Mouse (Mus musculus): Measurements from ENCODE around the gene Patl2. TPM values are rescaled to one million over a fixed set of nuclear protein-coding genes. Genes with fewer than 3 reads are reported as not detected.

The Patl2 gene
- polyA plus RNA-seq, 2 experiments = 0.03 to 0.17 TPM

DNA sequence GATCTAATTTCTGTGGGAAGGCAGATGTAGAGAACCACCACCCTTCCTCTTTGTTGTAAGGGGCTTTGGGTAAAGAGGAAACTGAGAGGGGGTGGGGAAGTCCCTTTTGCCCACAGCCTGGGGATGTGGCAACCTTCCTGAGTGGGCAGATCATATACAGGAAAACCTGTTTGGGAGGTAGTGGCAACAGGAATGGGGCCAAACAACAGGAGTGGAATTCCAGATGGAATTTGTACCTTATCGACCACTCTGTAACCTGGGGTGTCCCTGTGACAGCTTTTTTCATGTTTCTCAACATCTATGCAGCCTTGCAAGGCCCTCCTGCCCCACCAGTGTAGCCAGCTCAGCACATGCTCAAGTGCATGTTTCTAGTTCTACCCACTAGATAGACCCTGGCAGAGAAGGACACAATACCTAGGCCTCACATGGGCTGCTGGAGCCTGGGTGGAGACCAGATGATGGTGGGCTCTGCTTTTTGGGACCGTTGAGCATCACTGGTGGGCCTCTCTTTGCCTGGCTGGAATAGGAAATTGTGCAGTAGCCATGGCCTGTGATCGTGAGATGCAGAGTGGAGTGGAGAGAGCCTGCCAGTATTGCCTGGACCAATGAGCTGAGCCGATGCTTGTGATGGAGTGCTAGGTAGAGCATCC lies 29.8 kb downstream of the Patl2 start:
- no peaks in the 10 kb centered on the region for H3K27me3 ChIP-seq (ENCODE audit: control insufficient read depth, insufficient read depth, low read length)
- ATAC-seq (ENCODE audit: low FRiP score, low read depth) (no peak), DNase-seq (ENCODE audit: low spot score) (no peak)
- no peaks in the 10 kb centered on the region for H3K4me1 ChIP-seq (ENCODE audit: control insufficient read depth, insufficient read depth, low read length)
- no peak overlapping the region for H3K27ac ChIP-seq (replicated peaks; ENCODE audit: low read depth, low read length)
- no peak overlapping the region for H3K4me3 ChIP-seq (replicated peaks; ENCODE audit: low read length)
- no peaks in the 10 kb centered on the region for H3K9me3 ChIP-seq (ENCODE audit: control insufficient read depth, low read length)
- 87% methylated on average over 4 of the region's 4 CpGs for WGBS
- no peak for TF ChIP-seq POLR2A (IDR thresholded peaks at IDR 0.05; ENCODE audit: borderline replicate concordance, extremely low read depth, insufficient read depth, insufficient read length)
- no peak overlapping the region for H3K4me2 ChIP-seq (replicated peaks; ENCODE audit: low read depth, low read length, severe bottlenecking)
- peaks cover 24% of the 10 kb centered on the region for H3K36me3 ChIP-seq (ENCODE audit: control insufficient read depth, insufficient read depth, low read length)
- no peak overlapping the region for H3K9ac ChIP-seq (ENCODE audit: low read depth, low read length, severe bottlenecking)

DNA sequence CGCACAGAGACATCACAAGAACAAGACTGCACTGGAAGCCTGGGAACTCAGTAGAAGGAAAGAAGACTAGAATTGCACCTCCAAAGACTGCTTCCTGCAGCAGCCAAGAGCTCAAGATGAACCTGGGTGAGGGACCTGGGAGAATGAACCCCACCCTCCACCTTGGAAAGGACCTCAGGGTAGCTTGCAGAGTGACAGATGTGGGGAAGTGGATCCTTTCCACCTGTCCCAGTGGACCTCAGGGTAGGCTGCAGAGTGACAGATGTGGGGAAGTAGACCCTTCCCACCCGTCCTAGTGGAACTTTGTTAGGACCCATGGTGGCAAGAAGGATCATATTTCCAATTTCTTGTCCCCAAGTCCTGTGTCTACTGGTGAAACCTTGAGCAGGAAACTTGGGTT lies 30.7 kb downstream of the Patl2 start:
- H3K27ac ChIP-seq (replicated peaks; ENCODE audit: low read depth, low read length) = no peak overlapping the region
- DNase-seq (ENCODE audit: low spot score) (no peak), ATAC-seq (ENCODE audit: low FRiP score, low read depth) (no peak)
- H3K27me3 ChIP-seq (ENCODE audit: control insufficient read depth, insufficient read depth, low read length) = no peaks in the 10 kb centered on the region
- H3K4me2 ChIP-seq (replicated peaks; ENCODE audit: low read depth, low read length, severe bottlenecking) = no peak overlapping the region
- no peaks in the 10 kb centered on the region for H3K4me1 ChIP-seq (ENCODE audit: control insufficient read depth, insufficient read depth, low read length)
- no peaks in the 10 kb centered on the region for H3K9me3 ChIP-seq (ENCODE audit: control insufficient read depth, low read length)
- WGBS = 82% methylated on average over 2 of the region's 2 CpGs
- no peak for TF ChIP-seq POLR2A (IDR thresholded peaks at IDR 0.05; ENCODE audit: borderline replicate concordance, extremely low read depth, insufficient read depth, insufficient read length)
- peaks cover 24% of the 10 kb centered on the region for H3K36me3 ChIP-seq (ENCODE audit: control insufficient read depth, insufficient read depth, low read length)
- H3K4me3 ChIP-seq (replicated peaks; ENCODE audit: low read length) = no peak overlapping the region
- H3K9ac ChIP-seq (ENCODE audit: low read depth, low read length, severe bottlenecking) = no peak overlapping the region

GRCm38 (mm10) chr2:122154479-122154878 lies 31.5 kb downstream of the Patl2 start:
- Histone ChIP-seq H3K36me3 (ENCODE audit: control insufficient read depth, insufficient read depth, low read length) (peaks cover 24% of the 10 kb centered on the region), H3K4me3 (replicated peaks; ENCODE audit: low read length) (no peak overlapping the region), H3K27me3 (ENCODE audit: control insufficient read depth, insufficient read depth, low read length) (no peaks in the 10 kb centered on the region), H3K27ac (replicated peaks; ENCODE audit: low read depth, low read length) (no peak overlapping the region), H3K4me2 (replicated peaks; ENCODE audit: low read depth, low read length, severe bottlenecking) (no peak overlapping the region), H3K4me1 (ENCODE audit: control insufficient read depth, insufficient read depth, low read length) (no peaks in the 10 kb centered on the region), H3K9me3 (ENCODE audit: control insufficient read depth, low read length) (no peaks in the 10 kb centered on the region), H3K9ac (ENCODE audit: low read depth, low read length, severe bottlenecking) (no peak overlapping the region)
- DNase-seq (ENCODE audit: low spot score) (no peak), ATAC-seq (ENCODE audit: low FRiP score, low read depth) (no peak)
- 96% methylated on average over 2 of the region's 2 CpGs for WGBS
- no peak for TF ChIP-seq POLR2A (IDR thresholded peaks at IDR 0.05; ENCODE audit: borderline replicate concordance, extremely low read depth, insufficient read depth, insufficient read length)

DNA sequence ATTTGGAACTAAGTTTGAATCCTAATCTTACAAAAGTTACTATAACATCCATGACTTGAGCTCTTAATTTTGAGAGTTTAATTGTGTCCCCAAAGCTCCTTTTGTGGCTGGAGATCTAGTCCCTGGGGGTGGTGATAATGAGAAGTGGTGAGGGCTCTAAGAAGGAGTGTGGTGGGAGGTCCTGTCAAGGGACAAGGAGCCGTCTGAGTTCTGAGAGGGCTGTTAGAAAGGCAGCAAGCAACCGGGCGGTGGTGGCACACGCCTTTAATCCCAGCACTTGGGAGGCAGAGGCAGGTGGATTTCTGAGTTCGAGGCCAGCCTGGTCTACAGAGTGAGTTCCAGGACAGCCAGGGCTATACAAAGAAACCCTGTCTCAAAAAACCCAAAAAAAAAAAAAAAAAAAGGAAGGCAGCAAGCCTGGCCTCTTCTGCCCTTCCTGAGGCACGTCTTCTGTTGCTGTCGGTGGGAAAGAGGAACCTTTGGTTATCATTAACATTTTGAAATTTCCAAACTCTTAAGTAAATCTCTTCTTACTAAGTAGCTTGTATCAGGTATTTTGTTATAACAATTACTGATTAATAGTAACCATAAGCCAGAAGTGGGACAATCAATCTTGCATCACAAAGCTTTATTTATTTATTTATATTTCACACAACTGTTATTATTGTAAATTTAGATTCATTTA lies 32.2 kb downstream of the Patl2 start:
- H3K9ac ChIP-seq (ENCODE audit: low read depth, low read length, severe bottlenecking) = no peak overlapping the region

GRCm38 (mm10) chr2:122152850-122153249 lies 33.1 kb downstream of the Patl2 start:
- TF ChIP-seq POLR2A (IDR thresholded peaks at IDR 0.05; ENCODE audit: borderline replicate concordance, extremely low read depth, insufficient read depth, insufficient read length) = no peak
- no peak for ATAC-seq (ENCODE audit: low FRiP score, low read depth)
- Histone ChIP-seq H3K36me3 (ENCODE audit: control insufficient read depth, insufficient read depth, low read length) (peaks cover 24% of the 10 kb centered on the region), H3K4me3 (replicated peaks; ENCODE audit: low read length) (no peak overlapping the region), H3K4me1 (ENCODE audit: control insufficient read depth, insufficient read depth, low read length) (peaks cover 9% of the 10 kb centered on the region; the same call in 1 of the 2 replicates), H3K27ac (replicated peaks; ENCODE audit: low read depth, low read length) (no peak overlapping the region), H3K27me3 (ENCODE audit: control insufficient read depth, insufficient read depth, low read length) (no peaks in the 10 kb centered on the region), H3K9me3 (ENCODE audit: control insufficient read depth, low read length) (no peaks in the 10 kb centered on the region), H3K4me2 (replicated peaks; ENCODE audit: low read depth, low read length, severe bottlenecking) (no peak overlapping the region), H3K9ac (ENCODE audit: low read depth, low read length, severe bottlenecking) (no peak overlapping the region)
- WGBS = 86% methylated on average over 3 of the region's 3 CpGs
- DNase-seq (ENCODE audit: low spot score) = no peak

More for the DNA sequence above, 32.2 kb downstream of the Patl2 start:
- peaks cover 24% of the 10 kb centered on the region for H3K36me3 ChIP-seq (ENCODE audit: control insufficient read depth, insufficient read depth, low read length)
- DNase-seq (ENCODE audit: low spot score) (no peak), ATAC-seq (ENCODE audit: low FRiP score, low read depth) (no peak)
- no peaks in the 10 kb centered on the region for H3K9me3 ChIP-seq (ENCODE audit: control insufficient read depth, low read length)
- H3K27ac ChIP-seq (replicated peaks; ENCODE audit: low read depth, low read length) = no peak overlapping the region
- H3K27me3 ChIP-seq (ENCODE audit: control insufficient read depth, insufficient read depth, low read length) = no peaks in the 10 kb centered on the region
- H3K4me3 ChIP-seq (replicated peaks; ENCODE audit: low read length) = no peak overlapping the region
- no peak for TF ChIP-seq POLR2A (IDR thresholded peaks at IDR 0.05; ENCODE audit: borderline replicate concordance, extremely low read depth, insufficient read depth, insufficient read length)
- H3K4me1 ChIP-seq (ENCODE audit: control insufficient read depth, insufficient read depth, low read length) = peaks cover 4% of the 10 kb centered on the region; the same call in 1 of the 2 replicates
- 84% methylated on average over 6 of the region's 7 CpGs for WGBS
- H3K4me2 ChIP-seq (replicated peaks; ENCODE audit: low read depth, low read length, severe bottlenecking) = no peak overlapping the region
